Mouse (Mus musculus) telencephalon, adult 2 months (tissue): ENCODE results near the gene Lmbrd1.
"Not testable (repeated sequence)": the region's sequence is repeated elsewhere in the genome, so short reads cannot be mapped to it uniquely, and the experiment has no call there.

Experiments
- DNase-seq: peaks from one replicate; pipeline ENCODE4 v3.0.0-alpha.2; 2011; ENCODE audit warnings: low read depth, low spot score

The Lmbrd1 gene

GRCm38 (mm10) chr1:24720209-24720608, 41.8 kb downstream of the Lmbrd1 start:
- DNase-seq = no peak

- no peak for DNase-seq
These were observed 51.4 kb downstream of the Lmbrd1 start for GRCm38 (mm10) chr1:24729784-24730183.

GRCm38 (mm10) chr1:24732286-24732685, 53.9 kb downstream of the Lmbrd1 start:
- DNase-seq = no peak

GRCm38 (mm10) chr1:24734866-24735265, 56.4 kb downstream of the Lmbrd1 start:
- no peak for DNase-seq

GRCm38 (mm10) chr1:24740903-24741302, 62.5 kb downstream of the Lmbrd1 start:
- DNase-seq = no peak

GRCm38 (mm10) chr1:24741552-24741951, 63.1 kb downstream of the Lmbrd1 start:
- no peak for DNase-seq

GRCm38 (mm10) chr1:24743191-24743924, 64.9 kb downstream of the Lmbrd1 start:
- no peak for DNase-seq

GRCm38 (mm10) chr1:24752715-24753114, 74.3 kb downstream of the Lmbrd1 start:
- no peak for DNase-seq

- DNase-seq = no peak
These were observed 80.1 kb downstream of the Lmbrd1 start for GRCm38 (mm10) chr1:24758516-24758915.

- no peak for DNase-seq
These were observed 88.0 kb downstream of the Lmbrd1 start for GRCm38 (mm10) chr1:24766466-24766865.

- not testable (repeated sequence) for DNase-seq
These were observed 88.8 kb downstream of the Lmbrd1 start for GRCm38 (mm10) chr1:24767197-24767596.

- peak; percentile 18 for DNase-seq
These were observed 95.2 kb downstream of the Lmbrd1 start for GRCm38 (mm10) chr1:24773642-24774041.

- no peak for DNase-seq
These were observed 98.1 kb downstream of the Lmbrd1 start for GRCm38 (mm10) chr1:24776576-24776975.

- DNase-seq = no peak
These were observed 114.7 kb downstream of the Lmbrd1 start for GRCm38 (mm10) chr1:24793168-24793567.

GRCm38 (mm10) chr1:24807971-24808370, 129.5 kb downstream of the Lmbrd1 start:
- not testable (repeated sequence) for DNase-seq
